Mouse (Mus musculus): ENCODE measurements at regions not wholly inside any gene's neighbourhood (a gene's known extent, or its start where the extent isn't known, plus 50 kb on each side); places are given as distances from the start of the nearest gene placed in this dataset.

DNA sequence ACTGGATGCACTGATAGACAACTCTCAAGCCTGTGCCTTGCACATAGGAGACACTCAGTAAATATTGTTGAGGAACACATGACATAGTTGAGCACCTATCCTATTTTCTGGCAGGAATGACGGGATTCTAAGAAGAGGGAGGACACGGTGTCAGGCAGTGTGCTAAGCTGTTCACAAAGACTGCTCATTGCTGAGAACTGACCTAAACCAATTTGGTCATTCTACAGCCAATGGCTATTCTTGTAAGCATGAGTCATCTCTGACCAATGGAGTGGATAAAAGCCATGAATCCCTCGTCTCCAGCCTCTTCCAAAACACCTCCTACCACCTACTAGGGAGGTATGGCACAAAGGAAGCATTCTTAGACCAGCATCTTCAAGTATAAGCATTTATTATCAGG, 75.7 kb upstream of the Kit start:
- in situ Hi-C loops (cut with MboI; ENCODE audit: low pct_unique_long_range_greater_than_20kb in 1 of 2, low sequenced_read_pairs in 2 of 2, unreplicated experiment in 1 of 2), result no loop called here

DNA sequence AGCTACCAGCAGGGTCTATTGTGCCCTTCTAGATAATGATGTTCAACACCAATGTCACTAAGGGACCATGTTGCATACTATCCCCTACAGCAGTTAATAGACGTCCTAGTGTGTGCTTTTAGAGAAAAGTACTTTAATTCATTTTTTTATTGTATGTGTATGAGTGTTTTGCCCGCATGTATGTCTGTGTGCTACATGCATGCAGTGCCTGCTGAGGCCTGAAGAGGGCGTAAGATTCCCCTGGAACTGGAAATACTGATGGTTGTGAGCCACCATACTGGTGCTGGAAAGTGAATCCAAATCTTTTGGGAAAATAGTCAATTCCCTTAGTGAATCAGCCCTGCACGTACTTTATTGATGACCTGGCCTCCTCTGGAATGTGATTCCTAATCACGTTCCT, 75.0 kb upstream of the Kit start:
- in situ Hi-C loops (cut with MboI; ENCODE audit: low pct_unique_long_range_greater_than_20kb in 1 of 2, low sequenced_read_pairs in 2 of 2, unreplicated experiment in 1 of 2), result no loop called here

DNA sequence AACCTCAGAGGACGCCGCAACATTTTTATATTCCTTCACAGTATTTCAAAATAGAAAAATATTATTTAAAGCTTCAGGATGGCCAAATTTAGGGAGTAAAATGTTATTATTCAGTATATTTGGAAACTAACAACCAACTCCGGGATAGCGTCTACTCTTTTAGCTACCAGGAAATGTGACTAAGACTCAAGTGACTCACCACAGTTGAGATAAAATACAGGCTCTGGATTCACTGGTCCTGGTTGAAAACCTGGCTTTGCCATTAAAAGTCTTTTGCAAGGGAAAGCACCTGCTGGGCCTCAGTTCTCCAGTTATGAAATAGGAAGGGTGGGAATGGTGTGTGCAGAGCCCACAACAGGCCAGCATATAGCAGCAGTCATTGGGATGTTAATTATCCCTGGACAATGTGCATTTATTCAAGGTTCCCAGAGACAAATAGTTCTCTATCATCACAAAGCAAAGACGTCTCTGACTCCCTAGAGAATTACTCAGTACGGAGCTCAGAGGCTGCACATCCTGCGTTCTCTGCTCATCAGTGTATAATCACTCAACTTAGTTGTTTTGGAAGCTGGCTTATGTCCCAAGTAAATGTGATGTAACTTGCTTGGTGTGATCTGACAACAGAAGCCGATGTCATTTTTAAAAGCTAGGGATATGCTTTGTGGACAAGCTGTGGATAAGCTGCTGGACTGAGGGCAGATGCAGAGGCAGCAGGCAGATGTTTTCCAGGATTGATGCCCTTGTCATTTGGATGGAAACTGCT, 73.9 kb upstream of the Kit start:
- in situ Hi-C loops (cut with MboI; ENCODE audit: low pct_unique_long_range_greater_than_20kb in 1 of 2, low sequenced_read_pairs in 2 of 2, unreplicated experiment in 1 of 2), result no loop called here

DNA sequence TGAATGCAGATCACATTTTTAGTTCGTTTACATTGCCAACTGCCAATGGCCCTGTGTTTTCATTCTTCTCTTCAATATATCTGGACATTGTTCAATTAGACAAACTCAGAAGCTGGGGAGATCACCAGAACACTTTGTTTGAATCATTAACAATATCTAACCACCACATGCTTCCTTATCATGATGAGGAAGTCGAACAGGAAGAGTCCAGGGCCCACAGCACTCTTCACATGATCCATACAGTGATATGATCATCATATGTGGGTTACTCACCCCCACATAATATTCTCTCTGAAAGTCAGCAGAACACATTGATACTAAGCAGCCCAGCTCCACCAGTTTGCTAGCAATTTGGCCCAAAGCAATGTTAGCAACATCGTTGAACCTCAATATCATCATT, 71.0 kb upstream of the Kit start:
- in situ Hi-C loops (cut with MboI; ENCODE audit: low pct_unique_long_range_greater_than_20kb in 1 of 2, low sequenced_read_pairs in 2 of 2, unreplicated experiment in 1 of 2), result no loop called here

DNA sequence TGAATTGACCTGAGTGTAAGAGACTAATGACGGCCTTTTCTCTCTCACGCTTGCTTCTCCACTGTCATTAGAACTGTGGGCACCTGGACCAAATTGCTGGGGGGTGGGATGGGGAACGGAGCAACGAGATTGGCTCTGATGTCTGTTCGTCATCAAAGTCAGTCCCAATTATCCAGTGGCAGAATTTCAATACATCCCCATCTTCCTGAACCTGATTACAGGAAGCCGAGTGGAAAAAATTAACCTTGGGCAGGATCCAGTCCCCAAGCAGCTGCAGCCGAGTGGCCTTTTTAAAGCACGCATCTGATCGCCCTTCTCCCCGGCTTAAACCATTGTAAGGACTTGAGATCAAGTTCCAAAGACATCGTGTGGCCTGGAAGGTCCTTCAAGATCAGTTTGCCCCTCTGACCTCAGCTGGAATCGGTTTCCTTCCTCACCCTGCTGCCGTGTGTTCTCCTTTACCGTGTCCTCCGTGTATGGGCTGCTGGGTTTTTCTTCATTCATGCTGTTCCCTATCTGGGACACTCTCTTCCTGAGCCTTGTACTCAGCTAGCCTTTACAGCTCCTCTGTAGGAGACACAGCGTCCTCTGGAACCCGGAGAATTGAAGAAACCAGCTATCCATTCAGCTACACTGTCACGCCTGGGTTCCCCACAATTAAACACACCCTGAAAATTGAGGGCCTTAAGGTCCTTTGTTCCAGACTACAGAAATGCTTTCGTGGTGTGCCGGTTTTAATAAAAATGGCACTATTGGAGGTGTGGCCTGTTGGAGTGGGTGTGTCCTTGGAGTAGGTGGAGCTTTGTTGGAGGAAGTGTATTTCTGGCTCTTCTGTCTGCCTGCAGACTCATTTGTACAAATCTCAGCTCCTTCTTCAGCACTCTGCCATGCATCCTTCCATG, 61.9 kb upstream of the Kit start:
- in situ Hi-C loops (cut with MboI; ENCODE audit: low pct_unique_long_range_greater_than_20kb in 1 of 2, low sequenced_read_pairs in 2 of 2, unreplicated experiment in 1 of 2), result no loop called here

DNA sequence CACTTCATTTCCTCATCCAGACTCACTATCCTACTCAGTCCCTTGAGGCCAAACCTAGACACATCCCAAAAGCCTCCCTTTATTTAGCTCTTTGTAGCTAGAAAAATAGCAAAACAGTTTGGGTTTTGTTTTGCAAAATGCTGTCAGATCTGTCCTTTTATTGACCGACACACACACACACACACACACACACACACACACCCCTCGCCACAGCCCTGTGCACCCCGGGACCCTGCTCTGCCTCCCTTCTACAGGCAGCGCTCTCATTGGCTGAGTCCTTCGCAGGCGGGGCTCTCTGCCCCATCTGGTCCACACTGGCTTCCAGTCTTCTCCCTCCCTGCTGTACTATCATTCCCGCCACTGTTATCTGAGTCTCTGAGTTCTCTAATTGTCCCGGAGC, 56.5 kb upstream of the Kit start:
- in situ Hi-C loops (cut with MboI; ENCODE audit: low pct_unique_long_range_greater_than_20kb in 1 of 2, low sequenced_read_pairs in 2 of 2, unreplicated experiment in 1 of 2), result no loop called here

DNA sequence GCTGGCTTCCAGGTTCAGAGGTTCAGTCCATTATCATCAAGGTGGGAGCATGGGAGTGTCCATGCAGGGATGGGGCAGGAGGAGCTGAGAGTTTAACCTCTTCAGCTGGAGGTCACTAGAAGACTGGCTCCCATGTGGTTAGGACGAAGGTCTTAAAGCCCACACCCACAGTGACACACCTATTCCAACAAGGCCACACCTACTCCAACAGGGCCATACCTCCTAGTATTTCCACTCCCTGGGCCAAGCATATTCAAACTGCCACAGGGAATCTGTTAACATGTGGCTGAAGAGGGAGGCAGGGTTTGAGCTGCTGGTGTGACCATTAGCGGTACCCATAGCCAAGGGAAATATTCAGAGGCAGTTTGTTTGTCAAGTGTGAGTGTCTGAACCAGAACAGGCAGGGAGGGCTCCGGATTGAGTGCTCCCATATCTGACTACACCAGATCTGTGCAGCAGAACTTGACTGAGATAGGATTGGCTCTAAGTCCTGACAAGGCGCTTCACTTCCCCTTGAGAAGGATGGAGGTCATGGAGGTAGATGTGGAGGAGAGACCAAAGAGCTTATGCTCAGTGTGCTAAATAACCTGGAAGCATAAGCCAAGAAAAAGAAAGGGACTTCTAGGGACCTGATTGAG, 51.6 kb upstream of the Kit start:
- in situ Hi-C loops (cut with MboI; ENCODE audit: low pct_unique_long_range_greater_than_20kb in 1 of 2, low sequenced_read_pairs in 2 of 2, unreplicated experiment in 1 of 2), result no loop called here

Measured in mouse embryonic stem cell (cell line).